Mouse (Mus musculus) lung, postnatal 0 days (tissue): Measurements from ENCODE around the gene Habp4. TPM values are rescaled to one million over a fixed set of nuclear protein-coding genes. Genes with fewer than 3 reads are reported as not detected.
A peak's percentile ranks its signal among the peaks of the same experiment; 100 is the strongest.

ENCODE experiments used
- ATAC-seq: fragments of 200-750 bp; cut with Nextera tagmentation; 2 replicates; pipeline ENCODE4 v1.8.0; 2017; ENCODE audit warnings: moderate library complexity
- DNase-seq: peaks from one replicate; pipeline ENCODE4 v3.0.0-alpha.2; 2016; ENCODE audit warnings: low spot score
- H3K27ac ChIP-seq: fragments of 300-500 bp; sonication (generic); 2 replicates; pipeline ENCODE4 v1.5.1; 2014; ENCODE audit warnings: antibody characterized with exemption, mild to moderate bottlenecking, low read length, mixed read lengths
- H3K27me3 ChIP-seq: fragments of 300-500 bp; sonication (generic); replicated peaks from 2 replicates; pipeline ENCODE4 v1.6.1; 2014; ENCODE audit warnings: low read length, mixed read lengths; ENCODE audit not compliant: insufficient read depth
- H3K36me3 ChIP-seq: fragments of 300-500 bp; sonication (generic); 2 replicates; pipeline ENCODE4 v1.6.1; 2014; ENCODE audit warnings: low read length, mixed read lengths; ENCODE audit not compliant: insufficient read depth
- H3K4me1 ChIP-seq: fragments of 300-500 bp; sonication (generic); 2 replicates; pipeline ENCODE4 v1.6.1; 2014; ENCODE audit warnings: antibody characterized with exemption, low read depth, low read length, mixed read lengths; ENCODE audit not compliant: insufficient read depth
- H3K4me2 ChIP-seq: fragments of 300-500 bp; sonication (generic); replicated peaks from 2 replicates; pipeline ENCODE4 v1.6.1; 2014; ENCODE audit warnings: low read depth, mild to moderate bottlenecking, low read length, moderate library complexity, mixed read lengths
- H3K4me3 ChIP-seq: fragments of 300-500 bp; sonication (generic); 2 replicates; pipeline ENCODE4 v1.5.1; 2014; ENCODE audit warnings: low read depth, low read length
- H3K9ac ChIP-seq: fragments of 300-500 bp; sonication (generic); replicated peaks from 2 replicates; pipeline ENCODE4 v1.6.1; 2014; ENCODE audit warnings: low read depth, mild to moderate bottlenecking
- H3K9me3 ChIP-seq: fragments of 300-500 bp; sonication (generic); 2 replicates; pipeline ENCODE4 v1.6.1; 2016; ENCODE audit warnings: low read length, mixed read lengths
- CTCF ChIP-seq: IDR thresholded peaks from 2 replicates; pipeline ENCODE4 v1.5.1; 2016; ENCODE audit warnings: antibody characterized with exemption, mild to moderate bottlenecking
- EP300 ChIP-seq: IDR thresholded peaks from 2 replicates; pipeline ENCODE4 v1.6.1; 2016; ENCODE audit warnings: antibody characterized with exemption, mild to moderate bottlenecking, control low read depth
- WGBS: fragments of 180-500 bp; shearing (Covaris S2); extraction: QIAGEN DNeasy Blood & Tissue Kit; methylation state at CpG from one replicate; pipeline ENCODE4 v1.1.7; 2014; 5-methylcytosine and 5-hydroxymethylcytosine counted together
- polyA plus RNA-seq: library from polyadenylated mRNA; unstranded; fragments of >200 nt; fragmentation: Nextera tagmentation; extraction: Ambion mirVana; gene quantifications from 2 replicates; pipeline ENCODE4 v1.2.1, GENCODE M21; 2015

Gene Habp4
- 16.6 and 18.8 TPM in 2 replicates for polyA plus RNA-seq

- WGBS, result under 1% methylated on average over 24 of the region's 31 CpGs
- ATAC-seq (peak; percentile 99), DNase-seq (peak; percentile 100)
- Histone ChIP-seq H3K36me3 (no peaks in the 10 kb centered on the region), H3K9ac (peak within 1 kb of the TSS; percentile 60), H3K4me2 (peak within 1 kb of the TSS; percentile 82), H3K27ac (peak within 1 kb of the TSS; percentile 85), H3K4me1 (0 out of 2 replicates have a peak, but pooled peaks cover 6% of the 10 kb centered on the region), H3K27me3 (no peaks in the 10 kb centered on the region), H3K4me3 (peak within 1 kb of the TSS; percentile 68), H3K9me3 (no peaks in the 10 kb centered on the region)
- no peak for TF ChIP-seq CTCF
- TF ChIP-seq EP300, result no peak
Measured at GRCm38 (mm10) chr13:64161548-64161915, at the start of gene Habp4. Gene Habp4 (plus strand): TSS chr13:64161824.

GRCm38 (mm10) chr13:64117442-64117841, 44.2 kb upstream of the Habp4 start:
- no peaks in the 10 kb centered on the region for H3K4me1 ChIP-seq
- H3K27ac ChIP-seq, result no peak overlapping the region
- H3K36me3 ChIP-seq, result no peaks in the 10 kb centered on the region
- H3K4me2 ChIP-seq, result no peak overlapping the region
- H3K9me3 ChIP-seq, result no peaks in the 10 kb centered on the region
- H3K9ac ChIP-seq, result no peak overlapping the region
- no peak for ATAC-seq
- WGBS, result 54% methylated on average over 2 of the region's 2 CpGs
- DNase-seq, result no peak
- H3K4me3 ChIP-seq, result no peak overlapping the region
- no peaks in the 10 kb centered on the region for H3K27me3 ChIP-seq
- no peak for TF ChIP-seq EP300
- TF ChIP-seq CTCF, result peak; percentile 56

- Histone ChIP-seq H3K27me3 (no peaks in the 10 kb centered on the region), H3K4me2 (no peak overlapping the region), H3K9ac (no peak overlapping the region), H3K4me1 (no peaks in the 10 kb centered on the region), H3K9me3 (no peaks in the 10 kb centered on the region), H3K4me3 (no peak overlapping the region), H3K27ac (no peak overlapping the region), H3K36me3 (no peaks in the 10 kb centered on the region)
- DNase-seq, result no peak
- WGBS, result 72% methylated on average over 4 of the region's 4 CpGs
- TF ChIP-seq CTCF (no peak), EP300 (no peak)
- no peak for ATAC-seq
Measured at GRCm38 (mm10) chr13:64120760-64121159, 40.9 kb upstream of the Habp4 start.

- Histone ChIP-seq H3K4me3 (no peak overlapping the region), H3K4me1 (no peaks in the 10 kb centered on the region), H3K9me3 (no peaks in the 10 kb centered on the region), H3K27me3 (no peaks in the 10 kb centered on the region), H3K27ac (no peak overlapping the region), H3K9ac (no peak overlapping the region), H3K36me3 (no peaks in the 10 kb centered on the region), H3K4me2 (no peak overlapping the region)
- DNase-seq (no peak), ATAC-seq (no peak)
- WGBS, result 42% methylated on average over 6 of the region's 6 CpGs
- TF ChIP-seq CTCF, result no peak
- TF ChIP-seq EP300, result no peak
Measured at GRCm38 (mm10) chr13:64123491-64124188, 38.0 kb upstream of the Habp4 start.

- no peaks in the 10 kb centered on the region for H3K9me3 ChIP-seq
- H3K4me1 ChIP-seq, result no peaks in the 10 kb centered on the region
- TF ChIP-seq EP300, result no peak
- no peak for TF ChIP-seq CTCF
- DNase-seq (no peak), ATAC-seq (no peak)
- H3K4me3 ChIP-seq, result no peak overlapping the region
- H3K27ac ChIP-seq, result no peak overlapping the region
- H3K27me3 ChIP-seq, result no peaks in the 10 kb centered on the region
- no peak overlapping the region for H3K9ac ChIP-seq
- no peaks in the 10 kb centered on the region for H3K36me3 ChIP-seq
- no peak overlapping the region for H3K4me2 ChIP-seq
- 95% methylated on average over 6 of the region's 6 CpGs for WGBS
Measured at GRCm38 (mm10) chr13:64124886-64125285, 36.7 kb upstream of the Habp4 start.

- Histone ChIP-seq H3K27ac (no peak overlapping the region; the same call in 1 of the 2 replicates), H3K9ac (no peak overlapping the region), H3K4me3 (no peak overlapping the region), H3K27me3 (no peaks in the 10 kb centered on the region), H3K36me3 (no peaks in the 10 kb centered on the region), H3K4me2 (no peak overlapping the region), H3K4me1 (no peaks in the 10 kb centered on the region), H3K9me3 (no peaks in the 10 kb centered on the region)
- 38% methylated on average over 4 of the region's 4 CpGs for WGBS
- ATAC-seq (peak; percentile 62), DNase-seq (peak; percentile 81)
- TF ChIP-seq CTCF (no peak), EP300 (peak; percentile 48; the same call in 1 of the 2 replicates)
Measured at GRCm38 (mm10) chr13:64126316-64126715, 35.3 kb upstream of the Habp4 start.
